Mouse (Mus musculus) G1E (cell line): ENCODE results near the gene C1qtnf4.

Source experiments
- CTCF ChIP-seq: IDR thresholded peaks from 2 replicates; pipeline ENCODE4 v1.5.1; 2012; ENCODE audit warnings: low read depth, low read length, inconsistent platforms, mixed read lengths
- GATA1 ChIP-seq: IDR thresholded peaks from 2 replicates; pipeline ENCODE4 v1.6.1; 2012; ENCODE audit warnings: borderline replicate concordance, low read length, inconsistent platforms, mixed read lengths

DNA sequence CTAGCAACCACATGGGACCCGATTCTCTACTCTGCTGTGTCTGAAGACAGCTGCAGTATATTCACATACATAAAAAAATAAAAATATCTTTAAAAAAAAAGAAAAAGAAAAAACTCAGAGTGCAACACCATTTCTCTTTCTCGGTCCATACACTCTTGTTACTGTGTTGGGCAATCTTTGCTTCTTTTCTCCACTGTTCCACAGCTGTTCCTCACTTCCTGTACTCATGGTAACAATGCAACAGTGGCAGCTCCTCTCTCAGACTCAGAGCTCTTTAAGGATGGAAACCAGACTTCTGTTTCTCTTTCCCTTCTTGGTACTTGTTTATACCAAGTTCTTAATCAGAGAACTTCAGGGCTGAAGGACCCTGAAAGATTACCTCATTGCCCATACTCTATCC is 17.7 kb downstream of the C1qtnf4 start:
- no peak for TF ChIP-seq CTCF
- TF ChIP-seq GATA1, result no peak
